Mouse (Mus musculus): ENCODE measurements around the gene Aktip. TPM values are rescaled to one million over a fixed set of nuclear protein-coding genes. Genes with fewer than 3 reads are reported as not detected.

The Aktip gene
- polyA plus RNA-seq (2014; fragmentation: Illumina TruSeq; extraction: RNeasy Lipid Tissue Mini Kit (QIAGEN cat#74804); ENCODE audit: low read depth, low replicate concordance): 60.7 TPM

DNA sequence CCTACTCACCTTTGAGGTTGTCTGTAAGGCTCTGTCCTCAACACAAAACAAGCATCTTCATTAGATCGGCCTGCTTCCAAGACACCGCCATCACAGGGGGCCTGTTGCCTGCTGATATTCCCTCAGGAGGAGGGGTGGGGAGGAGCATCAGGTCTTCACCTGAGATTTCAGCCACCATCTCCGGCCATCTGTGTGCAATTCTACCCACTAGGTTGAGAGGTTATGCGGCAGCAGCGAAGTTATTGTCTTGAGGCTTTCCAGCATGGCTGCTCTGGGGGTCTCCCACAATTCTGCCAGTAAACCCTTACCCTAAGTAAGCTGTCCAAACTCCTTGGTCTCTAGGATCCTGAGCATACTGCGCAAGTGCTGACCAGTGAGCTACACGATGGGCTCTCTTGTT is at the start of gene Aktip:
Gene Aktip (minus strand): TSS at position 101 of the 400 bp plus-strand sequence.

DNA sequence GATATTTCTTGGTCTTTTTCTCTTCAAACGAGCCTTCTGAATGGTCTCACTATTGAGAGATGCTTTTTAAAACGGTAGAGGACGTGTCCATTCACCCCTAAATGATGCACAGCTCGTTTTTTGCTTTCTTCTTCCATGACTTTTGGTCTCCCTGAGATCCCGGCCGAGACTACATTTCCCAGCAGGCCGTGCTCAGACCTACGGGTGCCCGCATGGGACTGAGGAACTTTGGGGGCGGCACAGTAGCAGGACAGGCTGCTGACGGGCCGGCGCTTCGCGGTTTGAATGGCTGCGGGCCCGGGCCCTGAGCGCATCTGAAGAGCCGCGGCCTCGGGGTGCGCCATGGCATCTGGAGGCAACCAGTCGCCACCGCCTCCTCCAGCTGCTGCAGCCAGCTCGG is 129.9 kb downstream of the Aktip start, which contains the start of gene Rbl2:
Gene Rbl2 (plus strand): TSS at position 224 of the 400 bp plus-strand sequence.

Other genes starting within 250 kb of the Aktip start
- gene Rbl2, start 129.9 kb downstream of the Aktip start, polyA plus RNA-seq (2014; fragmentation: Illumina TruSeq; extraction: RNeasy Lipid Tissue Mini Kit (QIAGEN cat#74804); ENCODE audit: low read depth, low replicate concordance): 32.5 TPM
- 1.8 TPM for gene Rpgrip1l, start 113.3 kb upstream of the Aktip start, polyA plus RNA-seq (2014; fragmentation: Illumina TruSeq; extraction: RNeasy Lipid Tissue Mini Kit (QIAGEN cat#74804); ENCODE audit: low read depth, low replicate concordance)
- gene Fto, start 113.5 kb upstream of the Aktip start, polyA plus RNA-seq (2014; fragmentation: Illumina TruSeq; extraction: RNeasy Lipid Tissue Mini Kit (QIAGEN cat#74804); ENCODE audit: low read depth, low replicate concordance): 53.2 TPM